Mouse (Mus musculus) thymus, adult 2 months (tissue): ENCODE measurements around the gene Zfp36l2. TPM values are rescaled to one million over a fixed set of nuclear protein-coding genes. Genes with fewer than 3 reads are reported as not detected.

Source experiments
- DNase-seq: peaks from one replicate; pipeline ENCODE4 v3.0.0; 2021
- H3K27ac ChIP-seq: fragments of 200-500 bp; 2 replicates; pipeline ENCODE4 v1.5.1; 2012; ENCODE audit warnings: low read length, control low read depth; ENCODE audit not compliant: control insufficient read depth, insufficient read depth
- H3K27me3 ChIP-seq: fragments of 200-500 bp; 2 replicates; pipeline ENCODE4 v1.6.1; 2012; ENCODE audit warnings: mild to moderate bottlenecking, low read length, moderate library complexity, mixed read lengths; ENCODE audit not compliant: control insufficient read depth, insufficient read depth
- H3K36me3 ChIP-seq: fragments of 200-500 bp; 2 replicates; pipeline ENCODE4 v1.6.1; 2012; ENCODE audit warnings: mild to moderate bottlenecking, low read length, moderate library complexity; ENCODE audit not compliant: control insufficient read depth, insufficient read depth
- H3K4me1 ChIP-seq: fragments of 200-500 bp; replicated peaks from 2 replicates; pipeline ENCODE4 v1.6.1; 2012; ENCODE audit warnings: low read length; ENCODE audit not compliant: control insufficient read depth, insufficient read depth
- H3K4me3 ChIP-seq: fragments of 200-500 bp; 2 replicates; pipeline ENCODE4 v1.5.1; 2012; ENCODE audit warnings: mild to moderate bottlenecking, low read length, control low read depth, moderate library complexity; ENCODE audit not compliant: control insufficient read depth, insufficient read depth
- CTCF ChIP-seq: fragments of 200-500 bp; IDR thresholded peaks from 2 replicates; pipeline ENCODE4 v1.5.1; 2012; ENCODE audit warnings: mild to moderate bottlenecking, control low read depth, low read length, moderate library complexity, borderline replicate concordance; ENCODE audit not compliant: control insufficient read depth, poor library complexity, insufficient read depth; ENCODE audit errors: extremely low read depth
- POLR2A ChIP-seq: fragments of 200-500 bp; IDR thresholded peaks from 2 replicates; pipeline ENCODE4 v1.6.1; 2012; ENCODE audit warnings: mild to moderate bottlenecking, low read length, control low read depth, moderate library complexity; ENCODE audit not compliant: control insufficient read depth, poor library complexity, insufficient read depth; ENCODE audit errors: extremely low read depth
- WGBS: fragments of 180-500 bp; shearing (Covaris S2); methylation state at CpG from one replicate; pipeline ENCODE4 v1.1.7; 2018; 5-methylcytosine and 5-hydroxymethylcytosine counted together
- polyA plus RNA-seq: library from polyadenylated mRNA; depleted of rRNA; stranded (reverse); fragments of >200 nt; gene quantifications from 2 replicates; pipeline ENCODE4 v1.2.3, GENCODE M21; 2012

The Zfp36l2 gene
- polyA plus RNA-seq, 1 experiment, result 182 TPM

GRCm38 (mm10) chr17:84144762-84145599 lies 42.8 kb downstream of the Zfp36l2 start:
- H3K36me3 ChIP-seq, result no peaks in the 10 kb centered on the region
- H3K4me3 ChIP-seq, result no peak overlapping the region
- H3K27ac ChIP-seq, result peak overlapping the region; percentile 81
- 10% methylated on average over 5 of the region's 5 CpGs for WGBS
- TF ChIP-seq POLR2A (no peak), CTCF (no peak)
- DNase-seq, result no peak
- H3K4me1 ChIP-seq, result peaks cover 81% of the 10 kb centered on the region
- H3K27me3 ChIP-seq, result no peaks in the 10 kb centered on the region

- Histone ChIP-seq H3K4me3 (no peak overlapping the region), H3K4me1 (peaks cover 81% of the 10 kb centered on the region), H3K27me3 (no peaks in the 10 kb centered on the region), H3K27ac (no peak overlapping the region), H3K36me3 (no peaks in the 10 kb centered on the region)
- DNase-seq, result no peak
- WGBS, result 94% methylated on average over 3 of the region's 3 CpGs
- TF ChIP-seq CTCF (no peak), POLR2A (no peak)
Observed at GRCm38 (mm10) chr17:84144130-84144529, 43.6 kb downstream of the Zfp36l2 start.

GRCm38 (mm10) chr17:84143219-84143844 lies 44.4 kb downstream of the Zfp36l2 start:
- Histone ChIP-seq H3K4me1 (peaks cover 73% of the 10 kb centered on the region), H3K36me3 (no peaks in the 10 kb centered on the region), H3K4me3 (no peak overlapping the region), H3K27ac (no peak overlapping the region), H3K27me3 (no peaks in the 10 kb centered on the region)
- DNase-seq, result no peak
- whole genome bisulfite sequencing, result 12% methylated on average over 12 of the region's 12 CpGs
- TF ChIP-seq CTCF (no peak), POLR2A (no peak)

GRCm38 (mm10) chr17:84141691-84142090 lies 46.1 kb downstream of the Zfp36l2 start:
- Histone ChIP-seq H3K27me3 (no peaks in the 10 kb centered on the region), H3K36me3 (no peaks in the 10 kb centered on the region), H3K4me3 (no peak overlapping the region), H3K27ac (no peak overlapping the region), H3K4me1 (peaks cover 68% of the 10 kb centered on the region)
- WGBS, result 50% methylated on average over 6 of the region's 6 CpGs
- DNase-seq, result no peak
- TF ChIP-seq CTCF, result no peak
- TF ChIP-seq POLR2A, result no peak

- 67% methylated on average over 10 of the region's 10 CpGs for whole genome bisulfite sequencing
- no peak for DNase-seq
- Histone ChIP-seq H3K4me3 (no peak overlapping the region), H3K36me3 (no peaks in the 10 kb centered on the region), H3K27ac (peak overlapping the region; percentile 8; the same call in 1 of the 2 replicates), H3K4me1 (peaks cover 66% of the 10 kb centered on the region), H3K27me3 (no peaks in the 10 kb centered on the region)
- TF ChIP-seq POLR2A (no peak), CTCF (no peak)
Observed at GRCm38 (mm10) chr17:84140822-84141507, 46.8 kb downstream of the Zfp36l2 start.
